Mouse (Mus musculus): Measurements from ENCODE around the gene Ccdc69.

DNA sequence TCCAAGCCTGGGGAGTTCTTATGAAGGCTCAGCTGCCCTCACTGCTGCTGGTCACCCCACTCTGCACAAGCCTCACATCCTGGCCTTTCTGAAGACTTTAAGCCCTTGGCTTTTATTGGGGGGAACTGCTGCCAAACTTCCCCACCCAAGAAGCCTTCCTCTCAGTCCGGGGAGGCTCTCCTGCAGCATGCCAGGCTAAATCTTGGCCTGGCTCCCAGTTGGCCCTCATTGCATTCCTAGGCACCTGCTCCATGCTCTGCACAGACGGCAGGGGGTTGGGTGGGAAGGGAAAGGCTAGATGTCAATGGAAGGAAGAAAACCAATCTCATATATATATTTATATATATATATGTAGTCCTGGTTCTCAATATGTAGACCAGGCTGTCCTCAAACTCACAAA lies 2.3 kb downstream of the Ccdc69 start:
- TF ChIP-seq CTCF (IDR thresholded peaks at IDR 0.05; ENCODE audit: control insufficient read depth, insufficient read depth, low read length) = no peak
- no peak for TF ChIP-seq POLR2A (IDR thresholded peaks at IDR 0.05; ENCODE audit: borderline replicate concordance, control insufficient read depth, low read depth, low read length)

Data from bone marrow, adult 2 months (tissue).